Mouse (Mus musculus): ENCODE results near the gene Fbxw7. TPM values are rescaled to one million over a fixed set of nuclear protein-coding genes. Genes with fewer than 3 reads are reported as not detected.

Fbxw7 gene
- total and polyA plus RNA-seq, 2 experiments from 2014 or later: 13.8 to 21.6 TPM

GRCm38 (mm10) chr3:84955857-84956256 lies 140.8 kb downstream of the Fbxw7 start:
- H3K4me1 ChIP-seq (ENCODE audit: control insufficient read depth, insufficient read depth): peaks cover 4% of the 10 kb centered on the region; the same call in 1 of the 2 replicates
- H3K27ac ChIP-seq (ENCODE audit: low read depth): no peak overlapping the region
- no peak overlapping the region for H3K4me3 ChIP-seq (ENCODE audit: low read depth, low read length)
- H3K36me3 ChIP-seq (replicated peaks; ENCODE audit: control insufficient read depth, insufficient read depth, low read length): peaks cover 15% of the 10 kb centered on the region
- H3K4me2 ChIP-seq (ENCODE audit: low read depth, low read length): no peak overlapping the region
- no peak overlapping the region for H3K9ac ChIP-seq (replicated peaks; ENCODE audit: low read depth, low read length)
- no peaks in the 10 kb centered on the region for H3K27me3 ChIP-seq (ENCODE audit: control insufficient read depth, insufficient read depth, low read length)
- 82% methylated on average over 4 of the region's 4 CpGs for WGBS
- DNase-seq (ENCODE audit: low spot score) (peak; percentile 2), ATAC-seq (ENCODE audit: insufficient read depth, low read depth) (no peak)
- TF ChIP-seq CTCF (IDR thresholded peaks at IDR 0.05; ENCODE audit: low read depth) (0 out of 2 replicates have a peak, but pooled peaks have one; percentile 15), EP300 (IDR thresholded peaks at IDR 0.05; ENCODE audit: low read depth) (no peak)
- no peaks in the 10 kb centered on the region for H3K9me3 ChIP-seq (replicated peaks; ENCODE audit: control insufficient read depth, low read length)

- Histone ChIP-seq H3K9me3 (replicated peaks; ENCODE audit: control insufficient read depth, low read length) (no peaks in the 10 kb centered on the region), H3K27ac (ENCODE audit: low read depth) (no peak overlapping the region), H3K36me3 (replicated peaks; ENCODE audit: control insufficient read depth, insufficient read depth, low read length) (peaks cover 40% of the 10 kb centered on the region), H3K27me3 (ENCODE audit: control insufficient read depth, insufficient read depth, low read length) (no peaks in the 10 kb centered on the region), H3K4me1 (ENCODE audit: control insufficient read depth, insufficient read depth) (no peaks in the 10 kb centered on the region), H3K9ac (replicated peaks; ENCODE audit: low read depth, low read length) (no peak overlapping the region), H3K4me3 (ENCODE audit: low read depth, low read length) (no peak overlapping the region), H3K4me2 (ENCODE audit: low read depth, low read length) (no peak overlapping the region)
- WGBS: 92% methylated on average over 5 of the region's 5 CpGs
- no peak for DNase-seq (ENCODE audit: low spot score)
- ATAC-seq (ENCODE audit: insufficient read depth, low read depth): no peak
- TF ChIP-seq CTCF (IDR thresholded peaks at IDR 0.05; ENCODE audit: low read depth) (no peak), EP300 (IDR thresholded peaks at IDR 0.05; ENCODE audit: low read depth) (no peak)
Observed at GRCm38 (mm10) chr3:84965156-84965555, 150.1 kb downstream of the Fbxw7 start.

- ATAC-seq (ENCODE audit: insufficient read depth, low read depth): no peak
- WGBS: 86% methylated on average over 4 of the region's 4 CpGs
- no peak for DNase-seq (ENCODE audit: low spot score)
- H3K36me3 ChIP-seq (replicated peaks; ENCODE audit: control insufficient read depth, insufficient read depth, low read length): peaks cover 47% of the 10 kb centered on the region
- H3K27ac ChIP-seq (ENCODE audit: low read depth): no peak overlapping the region
- no peak overlapping the region for H3K9ac ChIP-seq (replicated peaks; ENCODE audit: low read depth, low read length)
- H3K4me1 ChIP-seq (ENCODE audit: control insufficient read depth, insufficient read depth): no peaks in the 10 kb centered on the region
- no peak for TF ChIP-seq CTCF (IDR thresholded peaks at IDR 0.05; ENCODE audit: low read depth)
- TF ChIP-seq EP300 (IDR thresholded peaks at IDR 0.05; ENCODE audit: low read depth): no peak
- H3K27me3 ChIP-seq (ENCODE audit: control insufficient read depth, insufficient read depth, low read length): no peaks in the 10 kb centered on the region
- no peak overlapping the region for H3K4me2 ChIP-seq (ENCODE audit: low read depth, low read length)
- H3K4me3 ChIP-seq (ENCODE audit: low read depth, low read length): no peak overlapping the region
- H3K9me3 ChIP-seq (replicated peaks; ENCODE audit: control insufficient read depth, low read length): no peaks in the 10 kb centered on the region
Observed at GRCm38 (mm10) chr3:84967364-84967763, 152.3 kb downstream of the Fbxw7 start.

- no peak for TF ChIP-seq CTCF (IDR thresholded peaks at IDR 0.05; ENCODE audit: low read depth)
Observed at GRCm38 (mm10) chr3:84971561-84971960, 156.5 kb downstream of the Fbxw7 start.

GRCm38 (mm10) chr3:84972881-84973280 lies 157.8 kb downstream of the Fbxw7 start:
- no peak overlapping the region for H3K4me2 ChIP-seq (ENCODE audit: low read depth, low read length)

More at GRCm38 (mm10) chr3:84971561-84971960, 156.5 kb downstream of the Fbxw7 start:
- Histone ChIP-seq H3K4me2 (ENCODE audit: low read depth, low read length) (no peak overlapping the region), H3K36me3 (replicated peaks; ENCODE audit: control insufficient read depth, insufficient read depth, low read length) (peaks cover 83% of the 10 kb centered on the region), H3K9me3 (replicated peaks; ENCODE audit: control insufficient read depth, low read length) (no peaks in the 10 kb centered on the region), H3K9ac (replicated peaks; ENCODE audit: low read depth, low read length) (no peak overlapping the region), H3K4me3 (ENCODE audit: low read depth, low read length) (no peak overlapping the region), H3K27me3 (ENCODE audit: control insufficient read depth, insufficient read depth, low read length) (no peaks in the 10 kb centered on the region), H3K4me1 (ENCODE audit: control insufficient read depth, insufficient read depth) (no peaks in the 10 kb centered on the region), H3K27ac (ENCODE audit: low read depth) (no peak overlapping the region)
- whole genome bisulfite sequencing: 67% methylated on average over 5 of the region's 5 CpGs
- ATAC-seq (ENCODE audit: insufficient read depth, low read depth): no peak
- no peak for DNase-seq (ENCODE audit: low spot score)

GRCm38 (mm10) chr3:84974193-84974592 lies 159.1 kb downstream of the Fbxw7 start:
- no peaks in the 10 kb centered on the region for H3K9me3 ChIP-seq (replicated peaks; ENCODE audit: control insufficient read depth, low read length)
- H3K4me1 ChIP-seq (ENCODE audit: control insufficient read depth, insufficient read depth): no peaks in the 10 kb centered on the region
- H3K27me3 ChIP-seq (ENCODE audit: control insufficient read depth, insufficient read depth, low read length): no peaks in the 10 kb centered on the region
- no peak for DNase-seq (ENCODE audit: low spot score)
- no peak for ATAC-seq (ENCODE audit: insufficient read depth, low read depth)
- 94% methylated on average over 9 of the region's 9 CpGs for WGBS
- no peak for TF ChIP-seq CTCF (IDR thresholded peaks at IDR 0.05; ENCODE audit: low read depth)
- TF ChIP-seq EP300 (IDR thresholded peaks at IDR 0.05; ENCODE audit: low read depth): no peak
- no peak overlapping the region for H3K9ac ChIP-seq (replicated peaks; ENCODE audit: low read depth, low read length)
- H3K4me2 ChIP-seq (ENCODE audit: low read depth, low read length): no peak overlapping the region
- peaks cover 86% of the 10 kb centered on the region for H3K36me3 ChIP-seq (replicated peaks; ENCODE audit: control insufficient read depth, insufficient read depth, low read length)
- H3K27ac ChIP-seq (ENCODE audit: low read depth): no peak overlapping the region
- H3K4me3 ChIP-seq (ENCODE audit: low read depth, low read length): no peak overlapping the region

More at GRCm38 (mm10) chr3:84972881-84973280, 157.8 kb downstream of the Fbxw7 start:
- no peaks in the 10 kb centered on the region for H3K9me3 ChIP-seq (replicated peaks; ENCODE audit: control insufficient read depth, low read length)
- no peaks in the 10 kb centered on the region for H3K27me3 ChIP-seq (ENCODE audit: control insufficient read depth, insufficient read depth, low read length)
- no peak overlapping the region for H3K4me3 ChIP-seq (ENCODE audit: low read depth, low read length)
- TF ChIP-seq EP300 (IDR thresholded peaks at IDR 0.05; ENCODE audit: low read depth): no peak
- TF ChIP-seq CTCF (IDR thresholded peaks at IDR 0.05; ENCODE audit: low read depth): no peak
- ATAC-seq (ENCODE audit: insufficient read depth, low read depth): no peak
- H3K27ac ChIP-seq (ENCODE audit: low read depth): no peak overlapping the region
- H3K9ac ChIP-seq (replicated peaks; ENCODE audit: low read depth, low read length): no peak overlapping the region
- no peak for DNase-seq (ENCODE audit: low spot score)
- H3K4me1 ChIP-seq (ENCODE audit: control insufficient read depth, insufficient read depth): no peaks in the 10 kb centered on the region
- H3K36me3 ChIP-seq (replicated peaks; ENCODE audit: control insufficient read depth, insufficient read depth, low read length): peaks cover 89% of the 10 kb centered on the region
- WGBS: 90% methylated on average over 2 of the region's 2 CpGs
